Mouse (Mus musculus) monocyte, adult 59 days (primary cell): ENCODE data around the gene Gna15. TPM values are rescaled to one million over a fixed set of nuclear protein-coding genes. Genes with fewer than 3 reads are reported as not detected.

Source experiments
- total RNA-seq, 2 experiments: library from RNA; stranded (reverse); gene quantifications; one replicate each; pipeline ENCODE4 v1.2.4; 2023

The Gna15 gene
- total RNA-seq = 10 to 100 TPM; 20.9 to 21.4 TPM

GRCm38 (mm10) chr10:81524051-81524605 is at the start of gene Gna15:
TSS of gene Gna15 (minus strand) at chr10:81524225.

GRCm38 (mm10) chr10:81559163-81559626 is 35.2 kb upstream of the Gna15 start, which contains the start of gene Aes:
TSS of gene Aes (plus strand) at chr10:81559488.

DNA sequence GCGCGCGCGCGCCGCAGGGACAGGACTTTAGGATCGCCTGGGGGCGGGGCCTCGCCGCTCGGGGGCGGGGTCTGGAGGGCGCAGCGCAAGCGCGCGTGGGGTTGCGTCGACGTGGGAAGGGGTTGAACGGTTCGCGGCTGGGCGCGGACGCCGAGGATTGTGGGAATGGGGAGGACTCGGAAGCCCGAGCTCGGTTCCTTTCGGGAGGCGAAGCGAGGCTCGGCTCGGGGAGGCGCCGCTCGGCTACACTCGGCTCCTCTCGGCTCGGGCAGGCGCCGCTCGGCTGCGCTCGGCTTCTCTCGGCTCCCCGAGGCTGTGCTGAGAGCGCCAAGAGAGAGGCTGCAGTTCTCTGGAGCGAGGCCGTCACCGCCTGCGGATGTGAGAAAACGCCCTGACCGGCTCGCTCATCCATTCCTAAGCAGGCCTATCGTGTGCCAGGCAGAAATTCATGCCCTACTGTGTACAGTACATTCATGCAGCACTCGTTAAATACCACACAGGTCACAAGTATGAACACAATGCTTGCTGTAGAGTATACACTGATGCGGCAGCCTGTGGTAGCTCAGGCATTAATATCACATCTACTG is 21.2 kb upstream of the Gna15 start, which contains the start of gene Gna11:
Gna11 (minus strand) TSS at position 30 of the 587 bp plus-strand sequence.

DNA sequence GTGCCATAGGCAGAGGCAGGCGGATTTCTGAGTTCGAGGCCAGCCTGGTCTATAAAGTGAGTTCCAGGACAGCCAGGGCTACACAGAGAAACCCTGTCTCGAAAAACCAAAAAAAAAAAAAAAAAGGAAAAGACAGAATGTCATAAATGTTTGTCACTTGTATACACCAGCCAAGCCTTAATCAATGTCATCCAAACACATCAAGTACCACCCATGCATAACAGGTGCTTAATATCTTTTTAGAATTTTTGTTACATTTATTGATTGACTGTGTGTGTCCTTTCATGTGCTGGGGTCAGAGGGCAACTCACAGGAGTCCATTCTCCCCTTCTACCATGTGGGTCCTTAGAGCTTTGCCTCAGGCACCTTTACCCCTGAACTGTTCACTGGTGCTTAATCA is 24.0 kb downstream of the Gna15 start, which contains the start of gene S1pr4:
S1pr4 (minus strand) TSS at position 101 of the 400 bp plus-strand sequence.

DNA sequence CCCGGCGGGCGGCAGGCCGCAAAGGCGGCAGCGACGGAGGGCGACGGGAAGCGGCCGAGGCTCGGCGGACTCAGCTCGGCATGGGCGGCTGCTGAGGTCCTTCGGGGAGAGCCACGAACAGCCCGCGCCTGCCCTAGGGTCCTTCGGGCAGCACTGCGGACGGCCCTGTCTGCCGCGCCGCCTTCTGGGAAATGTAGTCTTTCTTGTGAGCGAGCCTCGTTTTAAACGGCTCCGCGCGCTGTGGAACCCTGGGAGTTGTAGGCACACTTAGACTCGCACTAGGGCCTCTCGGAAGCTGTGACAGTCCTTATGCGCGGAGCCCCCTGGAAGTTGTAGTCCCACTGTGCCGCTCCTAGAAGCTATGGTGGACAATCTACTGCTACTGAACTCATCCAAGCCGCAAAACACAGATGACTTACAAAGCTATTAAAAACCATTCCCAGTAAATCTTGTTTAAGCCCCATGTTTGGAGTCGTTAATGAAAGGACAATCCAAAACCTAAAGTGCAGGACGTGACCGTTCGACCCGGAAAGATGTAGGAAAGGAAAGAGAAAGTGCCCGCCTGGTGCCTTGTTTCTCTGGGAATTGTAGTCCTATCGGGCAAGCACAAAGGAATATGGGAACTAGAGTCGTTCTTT is 27.6 kb downstream of the Gna15 start, which contains the start of gene Ncln:
Ncln (minus strand) TSS at position 129 of the 638 bp plus-strand sequence.

DNA sequence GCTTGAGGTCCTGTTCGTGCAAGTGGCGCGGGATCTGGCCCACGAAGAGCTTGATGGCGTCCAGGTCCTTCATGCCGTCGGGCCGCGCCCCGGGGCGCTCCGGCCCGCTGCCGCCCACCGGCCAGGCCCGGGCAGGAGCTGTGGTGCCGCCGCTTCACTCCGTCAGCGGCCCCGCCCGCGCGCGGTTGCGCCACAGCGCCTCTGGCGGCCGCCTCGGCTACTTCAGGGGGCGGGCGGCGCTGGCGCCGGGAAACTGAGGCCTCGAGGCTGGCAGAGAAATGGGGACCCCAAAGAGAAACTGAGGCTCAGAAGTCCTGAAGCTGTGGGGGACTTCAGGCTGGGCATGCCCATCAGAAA is 41.5 kb downstream of the Gna15 start, which contains the start of gene Celf5:
Celf5 (minus strand) TSS at position 177 of the 357 bp plus-strand sequence.

DNA sequence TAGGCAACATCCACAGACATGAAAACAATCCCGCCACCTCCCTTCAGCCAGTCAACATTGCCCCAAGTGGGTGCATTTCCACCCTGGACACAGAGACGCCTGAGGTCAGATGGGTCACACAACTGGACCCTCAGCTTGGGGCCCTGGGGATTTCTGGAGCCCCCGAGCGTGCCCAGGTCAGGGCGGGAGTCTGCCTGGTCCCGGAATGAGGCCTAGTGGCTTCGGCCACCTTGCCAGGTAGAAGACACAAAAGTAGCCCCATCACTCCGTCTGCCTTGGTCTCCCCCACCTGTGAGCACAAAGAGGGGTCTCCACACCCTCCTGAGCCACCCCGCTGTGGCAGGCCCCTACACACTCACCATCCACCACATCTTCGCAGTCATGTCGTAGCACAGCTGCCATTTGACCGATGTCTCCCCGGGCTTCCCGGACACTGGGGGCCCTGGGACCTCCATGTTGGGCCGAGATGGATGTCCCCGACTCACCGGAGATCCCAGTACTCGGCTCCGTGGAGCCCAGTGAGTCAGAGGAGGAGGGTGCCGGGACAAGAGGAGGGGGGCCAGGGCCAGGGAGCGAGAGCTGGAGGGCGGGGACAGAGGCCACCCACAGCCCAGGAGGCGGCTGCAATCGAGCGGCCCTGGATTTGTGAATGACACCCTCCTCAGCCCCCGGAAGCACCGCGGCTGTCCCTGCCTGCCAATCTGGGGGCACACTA is 68.7 kb downstream of the Gna15 start, which contains the start of gene Nfic:
Nfic (minus strand) TSS at position 455 of the 715 bp plus-strand sequence.

Other genes with a start within 250 kb of the Gna15 start
- 1 to 10 TPM; 1.7 to 4.5 TPM for gene Tjp3, start 232.6 kb downstream of the Gna15 start, total RNA-seq
- 100 to 1,000 TPM; 135 to 147 TPM for gene Pip5k1c, start 231.3 kb downstream of the Gna15 start, total RNA-seq
- 10 to 100 TPM; 29.4 to 32.4 TPM for gene Cactin, start 203.1 kb downstream of the Gna15 start, total RNA-seq
- under 1 TPM in 1 of 2 experiments, not detected in 1; 0.26 TPM for gene Tbxa2r, start 195.5 kb downstream of the Gna15 start, total RNA-seq
- gene Gipc3, start 181.0 kb downstream of the Gna15 start, total RNA-seq = under 1 TPM in 1 of 2 experiments, not detected in 1; 0.15 TPM
- gene Hmg20b, start 173.7 kb downstream of the Gna15 start, total RNA-seq = 10 to 100 TPM; 71.4 to 85.8 TPM
- gene Mfsd12, start 166.7 kb downstream of the Gna15 start, total RNA-seq = 10 to 100 TPM; 38.4 to 44.6 TPM
- 1 to 10 TPM; 3.5 to 3.7 TPM for gene 4930404N11Rik, start 158.4 kb downstream of the Gna15 start, total RNA-seq
- gene Fzr1, start 145.7 kb downstream of the Gna15 start, total RNA-seq = 10 to 100 TPM; 33.5 to 38.0 TPM
- 10 to 100 TPM; 31.3 to 35.2 TPM for gene Dohh, start 139.8 kb downstream of the Gna15 start, total RNA-seq
- gene Gm48551, start 139.8 kb downstream of the Gna15 start, total RNA-seq = 1 to 10 TPM in 1 of 2 experiments, under 1 TPM in 1; 0.97 to 1.3 TPM
- 1 to 10 TPM; 2.3 to 3.7 TPM for gene Gm48552, start 135.2 kb downstream of the Gna15 start, total RNA-seq
- gene Smim24, start 131.2 kb downstream of the Gna15 start, total RNA-seq = 10 to 100 TPM; 11.9 to 12.5 TPM
- 10 to 100 TPM; 71.7 to 75.6 TPM for gene Nfic, start 68.6 kb downstream of the Gna15 start, total RNA-seq
- not detected for gene Celf5, start 41.5 kb downstream of the Gna15 start, total RNA-seq
- gene Ncln, start 27.8 kb downstream of the Gna15 start, total RNA-seq = 100 to 1,000 TPM; 108 to 128 TPM
- gene S1pr4, start 24.1 kb downstream of the Gna15 start, total RNA-seq = 10 to 100 TPM; 13.4 to 15.1 TPM
- gene Gna11, start 21.0 kb upstream of the Gna15 start, total RNA-seq = 10 to 100 TPM; 12.5 to 13.8 TPM
- 100 to 1,000 TPM; 239 to 246 TPM for gene Aes, start 35.3 kb upstream of the Gna15 start, total RNA-seq
- gene Tle2, start 50.3 kb upstream of the Gna15 start, total RNA-seq = 1 to 10 TPM; 3.4 to 4.2 TPM
- gene Tle6, start 76.8 kb upstream of the Gna15 start, total RNA-seq = 1 to 10 TPM; 1.2 to 3.4 TPM
- 1 to 10 TPM in 1 of 2 experiments, under 1 TPM in 1; 0.85 to 1.0 TPM for gene BC025920, start 82.0 kb upstream of the Gna15 start, total RNA-seq
- 10 to 100 TPM; 13.4 to 14.7 TPM for gene Sirt6, start 103.6 kb upstream of the Gna15 start, total RNA-seq
- gene Ankrd24, start 104.3 kb upstream of the Gna15 start, total RNA-seq = 1 to 10 TPM; 2.9 to 4.5 TPM
- 1 to 10 TPM; 1.1 TPM for gene Gm10778, start 124.8 kb upstream of the Gna15 start, total RNA-seq
- 1 to 10 TPM; 2.3 to 4.6 TPM for gene Zfp433, start 180.6 kb upstream of the Gna15 start, total RNA-seq
- gene Gm3055, start 246.9 kb upstream of the Gna15 start, total RNA-seq = 1 to 10 TPM; 1.2 to 1.7 TPM